Mouse (Mus musculus) cerebellum, postnatal 4 days (tissue): ENCODE data around the gene Sox14.

Experiments used
- DNase-seq, 2 experiments: peaks; one replicate each; pipeline ENCODE4 v3.0.0; 2022; ENCODE audit warnings: low spot score in 2 of 2, mixed read lengths in 1 of 2

Gene Sox14

GRCm38 (mm10) chr9:99875618-99876372, at the start of gene Sox14:
Sox14 (minus strand) TSS chr9:99876170.
- peak in 1 of 2 experiments; percentile 16 for DNase-seq

- no peak for DNase-seq
Observed at GRCm38 (mm10) chr9:99879311-99879710, 3.3 kb upstream of the Sox14 start.

GRCm38 (mm10) chr9:99878588-99878987, 2.6 kb upstream of the Sox14 start:
- no peak for DNase-seq

GRCm38 (mm10) chr9:99877056-99877546, 1.1 kb upstream of the Sox14 start:
- no peak for DNase-seq

- no peak for DNase-seq
Observed at GRCm38 (mm10) chr9:99876373-99877055, 544 bp upstream of the Sox14 start.

GRCm38 (mm10) chr9:99874735-99875617, 994 bp downstream of the Sox14 start:
- no peak for DNase-seq

- no peak for DNase-seq
Observed at GRCm38 (mm10) chr9:99873721-99874120, 2.2 kb downstream of the Sox14 start.

- no peak for DNase-seq
Observed at GRCm38 (mm10) chr9:99873116-99873620, 2.8 kb downstream of the Sox14 start.

GRCm38 (mm10) chr9:99872204-99873115, 3.5 kb downstream of the Sox14 start:
- DNase-seq, result no peak

GRCm38 (mm10) chr9:99871556-99872203, 4.3 kb downstream of the Sox14 start:
- DNase-seq, result no peak

- no peak for DNase-seq
Observed at GRCm38 (mm10) chr9:99870780-99871555, 5.0 kb downstream of the Sox14 start.

GRCm38 (mm10) chr9:99869936-99870779, 5.8 kb downstream of the Sox14 start:
- no peak for DNase-seq

GRCm38 (mm10) chr9:99869275-99869674, 6.7 kb downstream of the Sox14 start:
- DNase-seq, result no peak

- DNase-seq, result peak in 1 of 2 experiments; percentile 13
Observed at GRCm38 (mm10) chr9:99868606-99869005, 7.4 kb downstream of the Sox14 start.

- DNase-seq, result no peak
Observed at GRCm38 (mm10) chr9:99868054-99868453, 7.9 kb downstream of the Sox14 start.

GRCm38 (mm10) chr9:99862936-99863335, 13.0 kb downstream of the Sox14 start:
- no peak for DNase-seq

GRCm38 (mm10) chr9:99854486-99854885, 21.5 kb downstream of the Sox14 start:
- DNase-seq, result no peak

- no peak for DNase-seq
Observed at GRCm38 (mm10) chr9:99853356-99853755, 22.6 kb downstream of the Sox14 start.
